Mouse (Mus musculus) right cerebral cortex, postnatal 4 days (tissue): ENCODE results near the gene Sp3.
"Not testable (repeated sequence)": the region's sequence is repeated elsewhere in the genome, so short reads cannot be mapped to it uniquely, and the experiment has no call there.

Experiments used
- DNase-seq: peaks from one replicate; pipeline ENCODE4 v3.0.0-alpha.2; 2022

Sp3 gene

GRCm38 (mm10) chr2:72913458-72913760, 66.8 kb downstream of the Sp3 start:
- DNase-seq, result peak; percentile 16

- no peak for DNase-seq
Observed at GRCm38 (mm10) chr2:72912708-72913457, 67.4 kb downstream of the Sp3 start.

GRCm38 (mm10) chr2:72911527-72911926, 68.7 kb downstream of the Sp3 start:
- no peak for DNase-seq

GRCm38 (mm10) chr2:72909046-72909445, 71.2 kb downstream of the Sp3 start:
- no peak for DNase-seq

- no peak for DNase-seq
Observed at GRCm38 (mm10) chr2:72908191-72908910, 71.9 kb downstream of the Sp3 start.

GRCm38 (mm10) chr2:72906745-72907144, 73.5 kb downstream of the Sp3 start:
- DNase-seq, result no peak

GRCm38 (mm10) chr2:72902816-72903680, 77.2 kb downstream of the Sp3 start:
- DNase-seq, result not testable (repeated sequence)

GRCm38 (mm10) chr2:72898782-72899305, 81.4 kb downstream of the Sp3 start:
- DNase-seq, result no peak

- peak; percentile 8 for DNase-seq
Observed at GRCm38 (mm10) chr2:72898094-72898781, 82.0 kb downstream of the Sp3 start.

- DNase-seq, result no peak
Observed at GRCm38 (mm10) chr2:72889806-72890205, 90.4 kb downstream of the Sp3 start.
